Mouse (Mus musculus): Measurements from ENCODE around the gene Mex3a. TPM values are rescaled to one million over a fixed set of nuclear protein-coding genes. Genes with fewer than 3 reads are reported as not detected.

The Mex3a gene
- polyA plus RNA-seq, 1 experiment from 2014 or later, result 21.0 TPM

DNA sequence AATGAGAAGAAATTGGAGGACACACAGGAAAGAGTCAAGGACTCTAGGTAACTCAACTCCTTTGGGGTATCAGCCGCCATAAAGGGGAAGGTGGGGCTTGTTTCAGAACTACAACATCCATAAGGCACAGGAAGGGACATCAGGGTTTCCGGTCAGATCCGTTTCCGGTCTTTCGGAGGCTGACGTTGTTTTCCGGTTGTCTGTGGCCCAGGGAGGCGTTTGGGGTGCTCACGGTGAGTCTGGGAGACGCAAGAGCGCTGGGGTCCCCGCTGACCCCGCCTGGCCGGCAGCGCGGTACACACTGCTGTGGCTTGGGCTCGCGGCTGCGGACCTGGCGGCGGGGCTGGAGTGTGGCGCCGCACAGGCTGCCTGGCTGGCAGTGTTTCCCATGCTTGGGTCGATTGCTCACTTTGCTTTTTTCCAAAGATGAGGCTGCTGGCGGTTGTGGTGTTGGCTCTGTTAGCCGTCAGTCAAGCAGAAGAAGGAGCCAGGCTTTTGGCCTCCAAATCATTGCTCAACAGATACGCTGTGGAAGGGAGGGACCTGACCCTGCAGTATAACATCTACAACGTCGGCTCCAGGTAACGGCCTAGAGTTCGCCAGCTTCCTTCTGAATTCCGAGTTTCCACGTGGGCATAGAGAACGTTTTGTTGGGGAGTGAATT, 47.4 kb downstream of the Mex3a start:
- peak overlapping the region; percentile 52 for H3K4me2 ChIP-seq
- peaks cover 33% of the 10 kb centered on the region for H3K36me3 ChIP-seq
- H3K4me3 ChIP-seq, result peak overlapping the region; percentile 82
- H3K27ac ChIP-seq, result peak overlapping the region; percentile 78
- ATAC-seq (ENCODE audit: insufficient number of reproducible peaks, low FRiP score, low TSS enrichment, low read depth), result peak; percentile 77
- H3K4me1 ChIP-seq, result peaks cover 11% of the 10 kb centered on the region
- no peaks in the 10 kb centered on the region for H3K27me3 ChIP-seq
- under 1% methylated on average over 34 of the region's 34 CpGs for WGBS
- H3K9ac ChIP-seq, result peak overlapping the region; percentile 83
- H3K9me3 ChIP-seq, result no peaks in the 10 kb centered on the region

DNA sequence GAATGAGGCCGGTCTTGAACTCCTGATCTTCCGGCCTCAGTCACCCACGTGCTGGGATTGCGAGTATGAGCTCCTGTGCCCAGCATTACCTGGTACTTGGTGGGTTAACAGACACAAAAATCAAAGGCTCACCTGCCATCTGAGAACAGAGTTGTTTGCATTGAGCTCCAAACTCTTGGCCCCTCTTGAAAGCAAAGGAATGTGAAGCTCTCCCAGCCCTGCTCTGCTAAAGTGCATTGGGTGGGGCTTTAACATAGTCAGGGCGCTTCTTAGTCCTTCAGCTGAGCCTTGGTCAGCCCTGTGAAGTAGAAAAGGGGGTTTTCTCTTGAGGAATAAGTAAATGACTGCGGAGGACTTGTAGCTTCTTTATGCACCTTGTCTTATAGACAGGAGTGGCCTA, 53.6 kb downstream of the Mex3a start:
- ATAC-seq (ENCODE audit: insufficient number of reproducible peaks, low FRiP score, low TSS enrichment, low read depth), result no peak
- H3K4me2 ChIP-seq, result no peak overlapping the region
- H3K9ac ChIP-seq, result no peak overlapping the region
- no peak overlapping the region for H3K27ac ChIP-seq
- no peaks in the 10 kb centered on the region for H3K27me3 ChIP-seq
- no peak overlapping the region for H3K4me3 ChIP-seq
- peaks cover 4% of the 10 kb centered on the region for H3K4me1 ChIP-seq
- 92% methylated on average over 6 of the region's 6 CpGs for WGBS
- peaks cover 73% of the 10 kb centered on the region for H3K36me3 ChIP-seq
- H3K9me3 ChIP-seq, result no peaks in the 10 kb centered on the region

DNA sequence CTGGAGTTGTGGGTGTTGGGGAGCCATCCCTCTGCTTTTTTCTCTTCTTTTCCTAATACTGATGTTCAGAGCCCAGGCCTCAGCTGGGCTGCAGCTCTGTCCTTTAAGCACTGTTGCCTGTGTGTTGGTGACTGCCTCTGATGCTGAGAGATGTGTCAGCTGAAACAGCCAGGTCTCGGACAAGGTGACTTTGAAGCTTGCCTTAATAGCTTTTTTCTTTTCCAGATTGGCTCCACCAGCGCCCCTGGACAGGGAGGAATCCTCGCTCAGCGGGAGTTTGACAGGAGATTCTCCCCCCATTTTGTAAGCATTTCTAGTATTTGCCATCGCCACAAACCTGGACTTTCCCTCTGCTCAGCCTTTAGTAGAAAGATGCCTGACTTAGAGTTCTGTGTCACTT, 54.4 kb downstream of the Mex3a start:
- ATAC-seq (ENCODE audit: insufficient number of reproducible peaks, low FRiP score, low TSS enrichment, low read depth), result no peak
- WGBS, result 97% methylated on average over 5 of the region's 5 CpGs
- Histone ChIP-seq H3K27me3 (no peaks in the 10 kb centered on the region), H3K4me3 (no peak overlapping the region), H3K9ac (no peak overlapping the region), H3K36me3 (peaks cover 66% of the 10 kb centered on the region), H3K4me1 (peaks cover 4% of the 10 kb centered on the region; the same call in 1 of the 2 replicates), H3K27ac (no peak overlapping the region), H3K9me3 (no peaks in the 10 kb centered on the region), H3K4me2 (no peak overlapping the region)

DNA sequence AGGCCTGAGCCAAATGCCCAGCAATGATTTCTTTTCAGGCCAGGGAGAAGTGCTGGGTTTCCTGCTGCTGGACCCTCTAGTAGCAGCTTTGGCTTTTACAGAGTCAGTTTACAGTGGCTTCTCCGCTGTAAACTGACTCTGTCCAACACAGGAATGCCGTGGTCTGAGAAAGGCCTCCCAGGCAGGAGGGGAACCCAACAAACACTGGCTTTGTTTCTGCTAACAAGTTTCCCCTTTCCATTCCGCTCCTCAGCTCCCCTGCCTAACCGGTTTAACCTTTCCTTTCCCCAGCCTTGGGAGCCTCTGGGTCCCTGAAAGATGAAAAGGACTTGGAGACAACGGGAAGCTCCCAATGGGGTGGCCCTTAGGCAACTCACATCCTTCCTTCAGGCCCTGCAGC, 58.1 kb downstream of the Mex3a start:
- Histone ChIP-seq H3K4me3 (no peak overlapping the region), H3K27ac (no peak overlapping the region), H3K27me3 (no peaks in the 10 kb centered on the region), H3K36me3 (peaks cover 39% of the 10 kb centered on the region), H3K4me2 (no peak overlapping the region), H3K9me3 (no peaks in the 10 kb centered on the region), H3K4me1 (peaks cover 26% of the 10 kb centered on the region), H3K9ac (no peak overlapping the region)
- WGBS, result 19% methylated on average over 5 of the region's 5 CpGs
- ATAC-seq (ENCODE audit: insufficient number of reproducible peaks, low FRiP score, low TSS enrichment, low read depth), result no peak

MicroRNA genes within 50 kb of the gene (microRNA counts, 519-probe panel; counts per million panel counts)
- not detected for microRNA mmu-miR-1905

Small RNA genes lying within 50 kb of the gene (microRNA-seq; reads per million reads assigned to microRNA genes)
- gene Mir1905, result not detected

Other genes starting within 250 kb of the Mex3a start
- 2.0 and 4.1 TPM in 2 replicates for gene Gm38392, start 245.2 kb upstream of the Mex3a start, polyA plus RNA-seq (2015; fragmentation: Nextera tagmentation; extraction: Ambion mirVana)
- gene Tsacc, start 235.4 kb upstream of the Mex3a start, polyA plus RNA-seq (2015; fragmentation: Nextera tagmentation; extraction: Ambion mirVana), result 9.9 and 12.0 TPM in 2 replicates
- 440 and 451 TPM in 2 replicates for gene Cct3, start 235.3 kb upstream of the Mex3a start, polyA plus RNA-seq (2015; fragmentation: Nextera tagmentation; extraction: Ambion mirVana)
- gene Glmp, start 207.4 kb upstream of the Mex3a start, polyA plus RNA-seq (2015; fragmentation: Nextera tagmentation; extraction: Ambion mirVana), result 198 and 199 TPM in 2 replicates
- 36.0 and 37.2 TPM in 2 replicates for gene Tmem79, start 196.2 kb upstream of the Mex3a start, polyA plus RNA-seq (2015; fragmentation: Nextera tagmentation; extraction: Ambion mirVana)
- gene Smg5, start 196.1 kb upstream of the Mex3a start, polyA plus RNA-seq (2015; fragmentation: Nextera tagmentation; extraction: Ambion mirVana), result 42.7 and 42.9 TPM in 2 replicates
- 16.4 and 16.9 TPM in 2 replicates for gene Paqr6, start 167.8 kb upstream of the Mex3a start, polyA plus RNA-seq (2015; fragmentation: Nextera tagmentation; extraction: Ambion mirVana)
- 34.8 and 39.9 TPM in 2 replicates for gene Bglap3, start 159.7 kb upstream of the Mex3a start, polyA plus RNA-seq (2015; fragmentation: Nextera tagmentation; extraction: Ambion mirVana)
- 1.5 and 2.4 TPM in 2 replicates for gene Bglap2, start 153.7 kb upstream of the Mex3a start, polyA plus RNA-seq (2015; fragmentation: Nextera tagmentation; extraction: Ambion mirVana)
- 0.88 and 1.7 TPM in 2 replicates for gene Bglap, start 147.9 kb upstream of the Mex3a start, polyA plus RNA-seq (2015; fragmentation: Nextera tagmentation; extraction: Ambion mirVana)
- gene Pmf1, start 122.1 kb upstream of the Mex3a start, polyA plus RNA-seq (2015; fragmentation: Nextera tagmentation; extraction: Ambion mirVana), result 94.9 and 106 TPM in 2 replicates
- 16.5 and 17.1 TPM in 2 replicates for gene Slc25a44, start 107.3 kb upstream of the Mex3a start, polyA plus RNA-seq (2015; fragmentation: Nextera tagmentation; extraction: Ambion mirVana)
- gene Sema4a, start 71.2 kb upstream of the Mex3a start, polyA plus RNA-seq (2015; fragmentation: Nextera tagmentation; extraction: Ambion mirVana), result 23.1 and 24.5 TPM in 2 replicates
- gene Lmna, start 22.4 kb upstream of the Mex3a start, polyA plus RNA-seq (2015; fragmentation: Nextera tagmentation; extraction: Ambion mirVana), result 635 and 751 TPM in 2 replicates
- 144 and 148 TPM in 2 replicates for gene Rab25, start 15.9 kb downstream of the Mex3a start, polyA plus RNA-seq (2015; fragmentation: Nextera tagmentation; extraction: Ambion mirVana)
- 194 and 207 TPM in 2 replicates for gene Lamtor2, start 20.7 kb downstream of the Mex3a start, polyA plus RNA-seq (2015; fragmentation: Nextera tagmentation; extraction: Ambion mirVana)
- 39.6 and 44.1 TPM in 2 replicates for gene Ubqln4, start 21.4 kb downstream of the Mex3a start, polyA plus RNA-seq (2015; fragmentation: Nextera tagmentation; extraction: Ambion mirVana)
- 347 and 365 TPM in 2 replicates for gene Ssr2, start 43.5 kb downstream of the Mex3a start, polyA plus RNA-seq (2015; fragmentation: Nextera tagmentation; extraction: Ambion mirVana)
- gene Arhgef2, start 73.6 kb downstream of the Mex3a start, polyA plus RNA-seq (2015; fragmentation: Nextera tagmentation; extraction: Ambion mirVana), result 84.9 and 97.3 TPM in 2 replicates
- 0.19 TPM in 1 of 2 replicates, not detected in the other for gene Rxfp4, start 120.7 kb downstream of the Mex3a start, polyA plus RNA-seq (2015; fragmentation: Nextera tagmentation; extraction: Ambion mirVana)
- 77.9 and 86.7 TPM in 2 replicates for gene Khdc4, start 153.4 kb downstream of the Mex3a start, polyA plus RNA-seq (2015; fragmentation: Nextera tagmentation; extraction: Ambion mirVana)
- 65.7 and 65.8 TPM in 2 replicates for gene Rit1, start 184.4 kb downstream of the Mex3a start, polyA plus RNA-seq (2015; fragmentation: Nextera tagmentation; extraction: Ambion mirVana)
- 16.9 and 17.5 TPM in 2 replicates for gene Syt11, start 242.8 kb downstream of the Mex3a start, polyA plus RNA-seq (2015; fragmentation: Nextera tagmentation; extraction: Ambion mirVana)